Mouse (Mus musculus): ENCODE data around the gene Zdhhc1.

The Zdhhc1 gene

GRCm38 (mm10) chr8:105518436-105519313, 22.0 kb upstream of the Zdhhc1 start, which contains the start of gene Hsd11b2:
TSS of gene Hsd11b2 (plus strand) at chr8:105518755.
- ATAC-seq (ENCODE audit: low TSS enrichment), result peak; percentile 58

- ATAC-seq (ENCODE audit: low TSS enrichment), result no peak
Measured at GRCm38 (mm10) chr8:105517346-105517745, 20.6 kb upstream of the Zdhhc1 start.

GRCm38 (mm10) chr8:105516018-105516645, 19.4 kb upstream of the Zdhhc1 start:
- ATAC-seq (ENCODE audit: low TSS enrichment), result peak; percentile 71

DNA sequence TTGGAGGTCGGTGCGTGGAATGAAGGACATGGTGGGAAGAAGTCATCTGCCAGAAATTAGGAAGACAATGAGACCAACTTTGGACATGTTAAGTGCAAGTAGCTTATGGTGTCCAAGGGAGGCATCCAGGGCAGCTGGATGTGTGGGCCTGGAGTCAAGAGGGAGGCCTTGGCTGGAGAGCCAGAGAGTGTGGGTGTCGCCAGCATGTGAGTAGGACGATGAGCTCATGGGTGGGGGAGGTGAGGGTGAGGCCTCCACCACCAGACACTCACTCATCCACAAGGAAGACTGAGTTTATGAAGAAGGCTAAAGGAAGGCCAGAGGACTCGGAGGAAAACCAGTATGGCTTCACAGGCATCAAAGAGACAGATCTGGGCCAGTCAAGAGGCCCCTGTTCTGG, 18.0 kb upstream of the Zdhhc1 start:
- peak; percentile 9; the same call in 1 of the 2 replicates for ATAC-seq (ENCODE audit: low TSS enrichment)

DNA sequence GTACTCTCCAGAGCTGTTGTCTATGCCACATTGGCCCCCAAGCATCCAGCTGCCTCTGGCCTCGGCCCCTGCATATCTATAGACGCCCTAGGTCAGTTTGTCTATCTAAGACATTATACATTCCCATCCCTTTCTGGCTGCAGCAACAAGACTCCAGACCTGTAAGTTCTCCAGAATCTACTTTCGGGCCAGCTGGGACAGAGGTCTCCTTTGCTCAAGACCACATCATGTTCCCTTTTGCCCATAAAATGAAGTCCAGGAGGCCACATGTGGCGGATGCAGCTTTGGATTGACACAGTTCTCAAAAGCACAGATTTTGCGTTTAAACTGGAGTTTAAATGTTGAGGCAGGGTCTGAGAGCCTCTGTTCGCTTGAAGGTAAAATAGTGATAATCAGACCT, 17.5 kb upstream of the Zdhhc1 start:
- ATAC-seq (ENCODE audit: low TSS enrichment), result no peak

GRCm38 (mm10) chr8:105509997-105510735, 13.5 kb upstream of the Zdhhc1 start:
- no peak for ATAC-seq (ENCODE audit: low TSS enrichment)

DNA sequence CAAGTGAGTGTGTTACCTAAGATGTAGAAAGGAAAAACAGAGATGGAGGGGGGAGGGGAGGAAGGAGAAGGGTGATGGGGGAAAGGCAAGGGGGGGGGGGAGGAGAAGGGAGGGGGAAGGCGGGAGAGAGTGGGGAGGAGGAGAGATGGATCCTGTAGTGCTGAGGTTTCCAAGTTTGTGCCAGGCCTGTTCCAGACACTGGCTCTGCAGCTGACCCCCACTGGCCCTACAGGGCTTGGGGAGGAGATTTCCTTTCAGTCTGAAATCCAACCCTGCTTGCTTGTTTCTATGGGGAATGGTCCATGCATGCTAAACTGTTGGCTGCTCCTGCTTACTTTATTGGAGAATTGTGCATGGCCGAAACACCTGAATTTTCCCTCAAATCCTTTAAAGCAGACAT, 12.1 kb upstream of the Zdhhc1 start:
- ATAC-seq (ENCODE audit: low TSS enrichment), result no peak

DNA sequence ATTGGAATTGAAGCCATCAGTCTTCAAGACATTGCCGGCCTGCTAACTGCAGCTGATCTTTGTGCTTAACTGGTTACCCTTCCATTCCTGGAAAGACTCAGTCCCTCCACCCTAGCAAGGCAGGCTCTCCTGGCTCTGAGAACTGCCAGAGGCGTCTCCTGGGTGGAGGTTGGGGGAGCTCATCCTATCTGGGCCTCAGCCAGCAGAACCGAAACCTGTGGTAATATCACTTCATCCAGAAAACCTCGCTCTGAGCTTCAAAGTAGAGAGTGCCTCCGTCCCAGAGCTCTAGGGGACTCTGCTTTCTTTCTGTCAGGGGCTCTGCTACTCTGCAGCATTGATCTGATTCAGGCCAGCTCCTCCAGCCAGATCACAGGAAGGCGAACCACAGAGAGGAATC, 10.3 kb upstream of the Zdhhc1 start:
- no peak for ATAC-seq (ENCODE audit: low TSS enrichment)

DNA sequence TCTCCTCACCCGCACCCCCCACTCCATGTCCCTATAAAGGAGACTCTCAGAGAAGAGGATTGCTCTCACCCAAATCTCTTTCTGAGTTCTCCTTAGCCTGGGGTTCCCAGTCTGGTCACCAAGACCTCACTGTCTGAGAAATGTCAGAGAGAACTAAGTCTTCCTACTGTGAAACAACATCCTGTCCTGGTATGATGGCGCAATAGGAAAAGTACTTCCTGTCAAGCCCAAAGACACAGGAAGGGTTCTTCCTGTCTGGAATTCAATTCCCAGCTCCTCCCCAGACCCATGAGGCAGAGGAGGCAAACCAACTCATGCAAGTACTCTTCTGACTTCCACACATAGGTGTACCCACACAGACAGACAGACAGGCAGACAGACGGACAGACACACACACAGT, 7.9 kb upstream of the Zdhhc1 start:
- no peak for ATAC-seq (ENCODE audit: low TSS enrichment)

- no peak for ATAC-seq (ENCODE audit: low TSS enrichment)
Measured at GRCm38 (mm10) chr8:105499787-105500186, 3.1 kb upstream of the Zdhhc1 start.

DNA sequence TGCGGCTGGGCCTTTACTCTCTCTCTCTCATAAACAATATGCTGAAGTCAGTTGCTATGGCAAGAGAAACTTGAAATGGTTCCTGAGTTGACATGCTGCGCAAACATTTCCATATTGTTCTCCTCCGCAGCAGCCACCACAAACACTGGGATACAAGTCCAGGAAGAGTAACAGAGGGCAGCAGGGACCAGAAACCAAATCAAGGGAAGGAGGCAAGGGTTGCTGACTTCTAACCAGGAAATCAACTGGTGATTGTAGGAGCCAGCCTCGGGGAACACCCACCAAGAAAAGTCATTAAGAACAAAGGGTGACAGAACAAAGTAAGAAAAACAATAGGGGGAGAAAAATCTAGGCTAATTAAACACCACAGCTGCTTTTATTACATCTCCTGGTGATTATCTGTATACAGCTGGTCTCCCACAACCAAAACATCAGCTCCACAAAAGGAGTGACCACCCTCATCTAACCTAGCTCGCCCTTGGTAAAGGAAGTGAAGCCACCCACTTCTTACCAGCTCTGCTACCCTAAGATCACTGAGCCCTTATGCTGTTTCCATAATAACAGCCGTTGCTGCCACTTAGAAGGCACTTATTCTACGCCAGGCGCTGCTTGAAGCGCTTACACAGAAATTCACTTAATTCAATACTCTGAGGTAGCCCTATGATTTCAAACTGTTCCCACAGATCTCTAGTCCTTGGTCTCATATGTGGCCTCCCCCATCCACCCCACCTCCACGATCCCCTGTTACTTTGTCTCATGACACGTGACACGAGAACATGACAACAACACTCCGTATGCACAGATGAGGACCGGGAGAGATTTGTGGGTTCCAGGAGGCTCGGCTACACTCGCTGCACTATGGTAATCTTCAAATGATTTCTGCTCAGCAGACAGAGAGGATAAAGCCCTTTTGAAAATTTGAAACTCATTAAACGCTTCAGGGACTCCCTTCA, 1.1 kb downstream of the Zdhhc1 start:
- peak; percentile 35 for ATAC-seq (ENCODE audit: low TSS enrichment)

DNA sequence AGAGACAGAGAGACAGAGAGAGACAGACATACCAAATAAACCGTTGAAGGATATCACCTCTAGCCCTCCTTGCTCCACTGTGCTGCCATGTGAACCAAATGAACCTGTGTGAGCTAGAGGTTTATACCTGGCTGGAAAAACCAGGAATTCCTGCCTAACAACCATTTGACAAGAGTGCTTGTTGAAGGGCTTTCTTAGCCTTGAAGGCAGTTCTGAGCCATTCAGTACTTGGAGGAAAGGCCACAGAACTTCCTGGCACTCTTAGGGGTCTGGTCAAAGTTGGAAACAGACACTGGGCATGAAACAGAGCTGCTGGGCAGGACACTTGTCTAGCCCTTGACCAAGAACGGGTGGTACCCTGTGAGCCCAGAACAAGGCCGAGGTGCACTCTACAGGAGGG, 2.1 kb downstream of the Zdhhc1 start:
- no peak for ATAC-seq (ENCODE audit: low TSS enrichment)

DNA sequence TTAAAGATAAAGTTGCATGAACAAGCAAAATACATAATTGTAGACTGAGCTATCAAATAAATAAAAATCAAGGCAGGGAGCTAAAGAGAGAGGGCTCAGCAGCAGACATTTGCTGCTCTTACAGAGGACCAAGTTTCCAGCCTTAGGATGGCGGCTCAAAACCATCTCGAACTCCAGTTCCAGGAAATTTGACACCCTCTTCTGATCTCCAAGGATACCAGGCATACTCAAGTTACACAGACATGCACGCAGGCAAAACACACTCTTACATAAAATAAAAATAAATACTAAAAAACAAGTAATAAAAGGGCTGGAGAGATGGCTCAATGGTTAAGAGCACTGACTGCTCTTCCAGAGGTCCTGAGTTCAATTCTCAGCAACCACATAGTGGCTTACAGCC, 3.2 kb downstream of the Zdhhc1 start:
- no peak for ATAC-seq (ENCODE audit: low TSS enrichment)

DNA sequence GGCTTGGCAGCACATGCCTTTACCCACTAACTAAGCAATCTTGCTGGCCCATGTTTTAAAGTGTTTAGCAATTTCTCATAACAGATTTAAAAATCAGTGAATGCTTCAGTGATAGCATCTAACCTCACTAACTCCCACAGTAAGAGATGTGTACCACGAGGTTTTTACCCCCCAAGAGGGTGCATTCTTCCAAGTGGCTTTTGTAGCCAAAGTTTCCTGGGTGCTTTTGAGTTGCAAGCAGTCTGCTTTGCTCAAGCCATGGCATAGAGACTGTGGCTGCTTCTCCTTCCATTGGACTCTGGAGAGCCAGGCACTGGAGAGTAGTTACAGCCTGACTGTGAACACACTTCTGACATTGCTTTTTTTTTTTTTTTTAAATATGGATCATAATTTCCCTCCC, 7.4 kb downstream of the Zdhhc1 start:
- no peak for ATAC-seq (ENCODE audit: low TSS enrichment)

DNA sequence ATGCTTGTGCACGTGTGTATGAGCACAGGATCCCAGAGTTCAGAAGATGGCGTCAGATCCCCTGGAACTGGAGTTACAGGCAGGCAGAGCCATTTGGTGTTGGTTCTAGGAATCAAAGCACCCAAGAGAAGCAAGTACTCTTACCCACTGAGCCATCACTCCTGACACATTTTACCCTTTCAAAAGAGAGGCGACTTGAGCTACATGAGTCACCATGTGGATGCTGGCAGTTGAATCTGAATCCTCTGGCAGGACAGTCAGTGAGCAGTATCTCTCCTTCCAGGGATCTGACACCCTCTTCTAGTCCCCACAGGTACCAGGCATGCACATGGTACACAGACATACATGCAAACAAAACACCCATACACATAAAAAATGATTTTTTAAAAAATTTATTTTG, 8.6 kb downstream of the Zdhhc1 start:
- ATAC-seq (ENCODE audit: low TSS enrichment), result no peak

DNA sequence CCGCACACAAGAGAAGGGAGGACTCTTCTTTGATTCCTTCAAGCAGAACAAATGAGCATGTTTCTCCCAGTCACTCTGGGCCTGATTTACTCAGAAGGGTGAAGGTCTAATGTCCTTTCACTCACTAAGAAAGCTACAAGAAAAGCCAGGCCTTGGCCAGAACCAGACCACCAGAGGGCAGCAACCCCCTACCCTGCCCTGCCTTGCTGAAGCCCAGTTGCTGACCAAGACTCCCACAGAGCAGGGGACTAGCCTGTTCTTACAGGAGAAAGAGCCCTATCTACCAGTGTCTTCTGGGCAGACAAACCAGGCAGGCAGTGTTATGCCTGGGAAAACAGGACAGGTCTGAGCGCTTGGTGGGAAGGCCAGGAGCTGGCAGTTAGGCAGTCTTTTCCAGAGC, 12.3 kb downstream of the Zdhhc1 start:
- ATAC-seq (ENCODE audit: low TSS enrichment), result no peak

GRCm38 (mm10) chr8:105484030-105484368, 12.7 kb downstream of the Zdhhc1 start:
- ATAC-seq (ENCODE audit: low TSS enrichment), result no peak

- peak; percentile 33; the same call in 1 of the 2 replicates for ATAC-seq (ENCODE audit: low TSS enrichment)
Measured at GRCm38 (mm10) chr8:105483212-105484029, 13.3 kb downstream of the Zdhhc1 start.

DNA sequence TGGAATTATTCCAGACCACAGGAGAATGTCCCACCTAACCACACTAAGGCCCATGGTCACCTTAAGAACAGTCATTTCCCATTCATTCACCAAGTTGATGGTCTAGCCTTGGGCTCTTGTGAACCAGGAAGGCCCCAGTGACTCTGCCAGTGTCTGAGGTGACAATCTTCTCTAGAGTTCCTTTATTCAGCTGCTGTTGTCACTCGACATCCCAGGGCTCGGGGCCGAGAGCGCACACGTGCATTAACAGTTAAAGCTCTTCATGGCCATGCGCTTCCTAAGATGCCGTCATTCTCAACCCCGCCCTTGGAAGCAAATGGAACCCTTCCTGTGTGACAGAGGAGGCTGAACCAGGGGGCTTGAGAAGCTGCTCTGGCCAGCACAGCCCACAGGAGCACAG, 14.6 kb downstream of the Zdhhc1 start:
- no peak for ATAC-seq (ENCODE audit: low TSS enrichment)

DNA sequence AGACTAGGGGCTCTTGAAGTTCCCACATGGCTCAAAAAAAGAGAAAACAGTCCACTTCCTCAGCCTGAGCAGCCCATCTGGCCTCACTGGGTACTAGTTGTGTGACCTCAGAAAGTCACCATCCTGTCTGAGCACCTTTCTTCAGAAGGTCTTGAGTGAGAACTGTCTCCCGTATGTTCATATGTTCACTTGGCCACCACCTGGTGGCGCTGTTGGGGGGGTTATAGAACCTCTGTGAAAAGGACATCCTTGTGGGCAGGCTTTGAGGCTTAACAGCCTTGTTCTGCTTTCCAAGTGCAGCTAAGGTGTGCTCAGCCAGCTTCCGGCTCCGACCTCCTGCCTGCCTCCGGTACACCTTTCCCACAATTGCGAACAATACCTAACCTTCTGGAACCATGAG, 15.2 kb downstream of the Zdhhc1 start:
- ATAC-seq (ENCODE audit: low TSS enrichment), result no peak

DNA sequence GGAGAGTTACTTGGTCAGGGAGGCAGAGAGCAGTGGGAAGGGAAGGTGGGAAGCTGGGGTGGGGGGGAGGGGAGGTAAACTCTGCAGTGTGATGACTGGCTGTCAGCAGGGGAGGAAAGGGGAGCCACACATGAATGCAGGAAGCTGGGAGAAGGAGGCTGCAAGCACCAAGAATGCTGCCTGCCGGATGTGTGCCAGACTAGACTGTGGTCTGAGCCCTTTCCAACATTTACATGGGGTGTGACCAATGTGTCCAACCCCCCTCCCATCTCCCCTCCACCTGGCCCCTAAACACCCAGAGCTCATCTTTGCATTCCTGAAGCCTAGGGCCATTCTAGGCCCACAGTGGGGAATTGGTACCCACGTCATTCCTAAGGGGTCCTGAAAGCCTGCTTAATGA, 15.7 kb downstream of the Zdhhc1 start:
- ATAC-seq (ENCODE audit: low TSS enrichment), result no peak

Measured in frontal cortex, adult (tissue).